Mouse (Mus musculus) liver, postnatal 0 days (tissue): Measurements from ENCODE around the gene Szrd1.

Experiments
- CTCF ChIP-seq: sonication (generic); IDR thresholded peaks from 2 replicates; pipeline ENCODE4 v1.5.1; 2016; ENCODE audit warnings: antibody characterized with exemption, low read depth
- EP300 ChIP-seq: IDR thresholded peaks from 2 replicates; pipeline ENCODE4 v1.6.1; 2016; ENCODE audit warnings: antibody characterized with exemption, low read depth, mild to moderate bottlenecking

DNA sequence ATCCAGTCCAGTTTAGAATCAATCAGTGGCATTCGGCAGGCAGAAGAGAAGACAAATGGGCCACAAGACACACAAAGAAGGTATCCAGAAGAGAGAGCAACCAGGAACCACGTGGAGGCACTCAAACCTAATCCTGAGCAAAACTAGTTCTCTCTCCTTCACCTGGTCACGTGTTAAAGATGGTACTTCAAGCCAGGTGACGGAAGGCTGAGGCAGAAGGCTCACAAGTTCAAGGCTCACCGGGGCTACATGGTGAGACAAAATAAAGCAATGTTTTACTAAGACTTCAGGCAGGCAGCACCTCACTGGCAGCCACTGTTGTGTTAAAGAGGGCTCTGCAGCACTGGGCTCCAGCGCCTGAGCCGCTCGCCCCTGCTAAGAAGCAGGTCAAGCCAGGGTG lies 7.4 kb downstream of the Szrd1 start:
- TF ChIP-seq EP300 (no peak), CTCF (no peak)
